Mouse (Mus musculus) liver, adult 2 months (tissue): ENCODE data around the gene Cxadr.

Experiments
- CTCF ChIP-seq: fragments of 200-500 bp; IDR thresholded peaks from 2 replicates; pipeline ENCODE4 v1.5.1; 2011; ENCODE audit warnings: low read depth, low read length, control low read depth
- POLR2A ChIP-seq: fragments of 200-500 bp; IDR thresholded peaks from 2 replicates; pipeline ENCODE4 v1.6.1; 2011; ENCODE audit warnings: low read length, control low read depth; ENCODE audit not compliant: insufficient read depth; ENCODE audit errors: extremely low read depth

GRCm38 (mm10) chr16:78296114-78296513 is 5.2 kb upstream of the Cxadr start:
- TF ChIP-seq POLR2A (no peak), CTCF (no peak)
